Mouse (Mus musculus) lung, adult 18-20 months (tissue): Measurements from ENCODE around the gene Arhgap30.

Source experiments
- DNase-seq, 2 experiments: peaks; one replicate each; pipeline ENCODE4 v3.0.0; 2022; ENCODE audit warnings: mixed read lengths in 2 of 2

The Arhgap30 gene

DNA sequence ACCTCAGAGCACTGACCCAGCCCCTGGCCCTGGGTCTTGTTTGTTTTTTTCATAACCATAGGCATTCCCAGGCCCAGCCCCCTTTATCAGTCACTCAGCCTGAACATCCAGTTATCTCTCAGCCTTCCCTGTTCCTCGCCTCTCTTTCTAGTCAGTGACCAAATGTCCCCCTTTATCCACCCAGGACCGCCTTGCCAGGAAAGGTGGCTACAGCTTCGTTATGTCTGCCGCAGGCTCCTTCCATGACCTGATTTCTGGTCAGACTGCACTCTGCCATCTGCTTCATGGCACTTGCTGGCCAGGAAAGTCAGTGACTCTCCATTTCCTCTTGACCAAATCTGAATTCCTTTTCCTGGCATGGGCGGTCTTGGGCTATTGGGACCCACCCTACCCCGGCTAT lies 10.5 kb upstream of the Arhgap30 start:
- no peak for DNase-seq

DNA sequence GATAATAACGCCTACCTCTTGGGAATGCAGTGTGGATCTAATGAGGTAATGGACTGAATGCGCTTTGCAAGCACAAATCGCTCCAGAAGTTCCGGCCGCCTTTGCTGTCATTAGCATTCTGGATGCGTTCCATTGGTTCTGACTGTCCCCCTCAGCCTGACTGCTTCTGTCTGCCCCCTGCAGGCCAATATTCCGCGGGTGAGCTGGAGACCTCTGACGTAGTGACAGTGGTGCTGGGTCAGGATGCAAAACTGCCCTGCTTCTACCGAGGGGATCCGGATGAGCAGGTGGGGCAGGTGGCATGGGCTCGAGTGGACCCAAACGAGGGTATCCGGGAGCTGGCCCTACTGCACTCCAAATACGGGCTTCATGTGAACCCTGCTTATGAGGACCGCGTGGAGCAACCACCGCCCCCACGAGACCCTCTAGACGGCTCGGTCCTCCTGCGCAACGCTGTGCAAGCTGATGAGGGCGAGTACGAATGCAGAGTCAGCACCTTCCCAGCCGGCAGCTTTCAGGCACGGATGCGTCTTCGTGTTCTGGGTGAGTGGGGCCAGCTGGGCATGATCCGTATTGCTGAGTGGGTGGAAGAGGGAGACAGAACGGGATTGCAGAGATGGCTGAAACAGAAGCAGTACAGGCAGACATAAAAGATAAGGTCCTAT lies 8.7 kb upstream of the Arhgap30 start:
- DNase-seq = peak; percentile 77 to 85

DNA sequence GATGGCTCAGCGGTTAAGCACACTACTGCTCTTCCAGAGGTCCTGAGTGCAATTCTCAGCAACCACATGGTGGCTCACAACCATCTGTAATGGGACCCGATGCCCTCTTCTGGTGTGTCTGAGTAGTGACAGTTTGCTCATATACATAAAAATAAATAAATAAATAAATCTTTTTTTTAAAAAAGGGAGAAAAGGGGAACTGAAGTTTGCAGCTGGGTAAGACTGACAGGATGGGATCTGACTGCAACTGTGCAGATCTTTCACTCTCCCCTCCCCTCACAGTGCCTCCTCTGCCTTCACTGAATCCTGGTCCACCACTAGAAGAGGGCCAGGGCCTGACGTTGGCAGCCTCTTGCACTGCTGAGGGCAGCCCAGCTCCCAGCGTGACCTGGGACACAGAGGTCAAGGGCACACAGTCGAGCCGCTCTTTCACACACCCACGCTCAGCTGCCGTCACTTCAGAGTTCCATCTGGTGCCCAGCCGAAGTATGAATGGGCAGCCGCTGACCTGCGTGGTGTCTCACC lies 6.6 kb upstream of the Arhgap30 start:
- no peak for DNase-seq

DNA sequence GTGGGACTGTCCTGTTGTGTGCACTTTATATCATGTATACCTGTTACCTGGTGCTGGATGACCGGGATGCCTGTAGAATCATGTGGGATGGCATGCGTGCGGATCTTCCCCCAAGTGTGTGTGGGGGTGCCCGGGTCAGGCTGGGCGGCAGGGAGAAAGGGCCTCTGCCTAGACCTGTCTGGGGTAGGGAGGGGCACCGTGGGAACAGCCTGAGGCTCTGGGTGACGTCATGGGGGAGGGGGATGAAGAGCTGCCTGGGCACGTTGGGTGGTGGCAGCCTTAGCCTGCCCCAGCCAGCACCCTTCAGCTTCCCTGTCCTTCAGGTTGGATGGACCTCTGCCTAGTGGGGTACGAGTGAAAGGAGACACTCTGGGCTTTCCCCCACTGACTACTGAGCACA lies 4.4 kb upstream of the Arhgap30 start:
- DNase-seq = no peak

DNA sequence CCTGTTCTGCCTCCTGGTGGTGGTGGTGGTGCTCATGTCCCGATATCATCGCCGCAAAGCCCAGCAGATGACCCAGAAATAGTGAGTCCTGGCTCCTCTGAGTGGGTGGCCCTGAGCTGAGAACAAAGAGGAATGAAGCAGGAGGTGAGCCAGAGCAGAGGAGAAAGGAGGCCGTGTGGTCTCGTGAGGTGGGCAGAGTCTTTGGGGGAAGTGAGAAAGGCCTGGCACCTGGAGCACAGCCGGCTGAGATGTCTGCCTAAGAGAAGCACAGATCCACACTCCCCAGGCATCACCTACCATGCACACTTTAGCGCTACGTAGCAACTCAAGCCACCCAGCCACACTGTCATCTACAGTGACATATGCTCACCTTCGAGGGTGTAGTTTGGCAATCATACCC lies 3.6 kb upstream of the Arhgap30 start:
- no peak for DNase-seq

DNA sequence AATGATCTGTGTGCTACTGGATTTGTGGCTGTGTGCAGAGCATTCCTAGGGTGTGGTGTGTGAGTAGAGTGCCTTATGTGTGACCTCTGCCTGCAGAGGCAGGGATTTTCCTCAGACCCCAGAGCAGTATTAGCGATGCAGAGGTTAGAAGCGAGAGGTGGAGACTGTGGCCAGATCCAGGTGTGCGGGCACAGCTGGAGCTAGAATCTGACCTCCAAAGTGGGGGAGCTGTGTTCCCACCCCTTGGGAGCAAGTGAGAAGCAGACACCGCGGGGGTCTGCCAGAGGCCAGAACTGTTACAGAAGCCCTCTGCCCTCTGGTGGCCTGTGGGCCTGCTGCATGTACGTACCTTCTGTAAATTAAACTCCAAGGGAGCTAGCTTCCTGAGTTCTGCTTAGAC lies 1.7 kb upstream of the Arhgap30 start:
- no peak for DNase-seq

DNA sequence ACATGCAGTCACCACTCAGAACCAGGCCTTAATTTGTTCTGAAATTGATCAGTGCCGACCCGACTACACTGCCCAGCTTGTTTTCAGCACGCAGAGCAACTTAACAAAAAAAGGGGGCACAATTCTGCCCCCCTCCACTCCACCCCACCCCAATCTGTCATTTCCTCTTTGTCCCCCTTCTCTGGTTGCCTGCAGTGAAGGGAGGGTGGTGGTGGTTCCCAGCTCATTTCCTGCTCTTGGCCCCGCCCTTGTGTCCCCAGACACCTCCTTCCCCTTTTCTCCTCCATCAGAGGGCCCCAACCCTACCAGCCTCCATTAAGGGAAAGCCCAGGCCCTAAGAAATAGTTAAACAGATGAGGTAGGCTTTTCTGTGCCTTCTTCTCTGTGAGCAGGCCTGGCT lies 1.3 kb downstream of the Arhgap30 start:
- peak; percentile 63 to 71 for DNase-seq

DNA sequence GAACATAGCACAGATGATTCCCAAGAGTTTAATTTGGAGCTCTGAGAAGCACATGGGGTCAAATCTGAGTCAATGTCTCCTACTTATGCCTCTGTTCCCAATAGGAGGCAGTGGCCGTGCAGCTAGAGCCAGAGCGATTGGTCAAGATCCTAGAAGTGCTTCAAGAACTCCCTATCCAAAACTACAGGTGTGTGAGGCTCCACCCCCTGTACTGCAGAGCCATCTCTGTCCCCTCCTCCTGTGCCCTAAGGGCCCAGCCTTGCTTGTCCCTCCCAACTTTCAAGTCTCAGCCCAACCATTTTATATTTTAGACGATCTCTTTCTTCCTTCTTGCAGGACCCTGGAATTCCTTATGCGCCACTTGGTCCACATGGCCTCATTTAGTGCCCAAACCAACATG lies 13.1 kb downstream of the Arhgap30 start:
- no peak for DNase-seq

DNA sequence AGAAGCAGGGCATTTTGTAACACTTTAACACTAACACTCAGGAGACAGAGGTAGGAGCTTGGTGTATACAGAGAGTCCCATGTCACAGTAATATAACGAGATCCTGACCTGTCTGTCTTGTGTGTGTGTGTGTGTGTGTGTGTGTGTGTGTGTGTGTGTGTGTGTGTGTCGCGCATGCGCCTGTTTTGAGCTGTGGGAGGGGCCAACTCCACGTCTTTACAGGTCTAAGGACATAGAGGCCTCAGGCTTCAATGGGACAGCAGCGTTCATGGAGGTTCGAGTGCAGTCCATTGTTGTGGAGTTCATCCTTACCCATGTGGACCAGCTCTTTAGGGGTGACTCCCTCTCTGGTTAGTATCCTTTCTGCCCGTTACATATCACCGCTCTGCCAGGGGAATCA lies 14.2 kb downstream of the Arhgap30 start:
- DNase-seq = no peak

DNA sequence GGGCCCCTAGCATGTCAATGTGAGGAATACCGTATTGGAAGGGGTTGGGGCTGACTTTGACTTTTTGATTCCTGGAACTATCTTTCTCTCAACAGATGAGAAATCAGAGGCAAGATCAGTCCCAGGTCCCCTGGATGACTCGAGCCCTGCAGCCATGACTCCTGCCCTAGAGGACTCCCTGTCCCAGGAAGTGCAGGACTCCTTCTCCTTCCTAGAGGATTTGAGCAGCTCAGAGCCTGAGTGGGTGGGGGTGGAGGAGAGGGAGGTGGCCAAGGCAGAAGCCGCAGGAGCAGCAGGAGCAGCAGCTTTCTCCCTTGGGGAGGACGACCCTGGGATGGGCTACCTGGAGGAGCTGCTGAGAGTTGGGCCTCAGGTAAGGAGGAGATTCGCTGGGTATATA lies 18.5 kb downstream of the Arhgap30 start:
- DNase-seq = no peak

DNA sequence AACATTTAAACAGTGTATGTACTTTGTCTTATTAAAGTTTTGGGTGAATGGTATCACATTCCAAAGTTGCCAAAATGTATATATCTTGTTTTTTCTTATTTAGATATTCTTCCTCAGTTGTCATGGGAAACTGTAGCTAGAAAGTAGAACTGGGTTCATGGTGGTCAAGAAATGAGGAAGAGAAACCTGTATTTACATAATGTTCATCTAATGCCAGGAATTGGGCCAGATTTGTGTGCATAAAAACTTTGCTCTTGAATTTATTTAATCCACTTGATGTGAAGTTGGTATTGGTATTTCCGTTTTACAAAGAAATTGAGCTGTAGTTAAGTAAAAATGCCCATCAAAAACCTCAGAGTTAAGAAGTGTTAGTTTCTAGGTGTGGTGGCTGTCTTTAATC lies 21.5 kb downstream of the Arhgap30 start:
- no peak for DNase-seq

DNA sequence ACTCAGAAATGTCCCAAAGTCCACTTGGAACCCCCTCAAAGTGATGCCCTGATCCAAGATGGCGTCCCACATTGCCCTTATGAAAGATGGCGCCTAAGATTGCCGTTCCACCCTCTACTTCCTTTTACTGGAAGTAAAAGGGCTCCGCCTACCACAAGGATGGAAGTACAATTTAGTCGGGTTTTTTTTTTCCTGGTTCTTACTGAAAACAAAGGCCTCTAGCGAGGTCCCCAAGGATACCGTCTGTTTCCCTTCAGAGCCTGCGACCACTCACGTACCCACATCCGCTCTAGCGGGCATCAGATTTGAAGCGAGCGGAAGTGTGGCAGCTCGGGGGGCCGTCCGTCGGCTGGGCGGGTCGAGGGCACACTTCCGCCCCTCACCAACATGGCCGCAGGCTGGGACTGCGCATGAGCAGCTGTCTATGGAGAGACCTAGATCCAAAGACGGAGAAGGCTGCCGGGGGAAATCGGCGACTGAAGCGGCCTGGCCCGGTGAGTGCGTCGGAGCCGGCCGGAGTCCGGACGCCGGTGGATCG lies 22.3 kb downstream of the Arhgap30 start, which contains the start of gene Usf1:
TSS of gene Usf1 (plus strand) at position 367 of the 538 bp plus-strand sequence.
- peak; percentile 95 for DNase-seq

DNA sequence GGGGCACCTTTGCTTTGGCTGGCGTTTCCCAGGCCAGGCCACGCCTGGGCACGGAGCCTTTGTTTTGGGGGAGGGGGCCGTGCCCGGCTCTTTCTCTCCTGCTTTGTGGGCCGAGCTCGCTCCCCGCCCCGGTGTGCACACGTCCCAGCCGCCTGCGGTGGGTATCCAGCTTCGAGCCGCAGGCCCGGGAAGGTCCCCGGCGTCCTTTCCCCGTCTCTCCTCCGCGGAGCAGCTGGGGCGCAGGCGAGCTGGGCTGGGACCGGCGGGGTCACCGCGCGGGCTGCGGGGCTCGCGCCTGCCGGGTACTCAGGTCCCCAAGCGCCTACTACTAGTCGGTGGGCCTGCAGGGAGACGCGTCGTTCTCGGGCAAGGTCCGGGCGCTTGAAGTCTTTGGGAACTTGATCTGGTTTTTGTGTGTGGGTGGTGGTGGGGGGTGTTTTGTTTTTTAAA lies 22.8 kb downstream of the Arhgap30 start:
- DNase-seq = no peak

DNA sequence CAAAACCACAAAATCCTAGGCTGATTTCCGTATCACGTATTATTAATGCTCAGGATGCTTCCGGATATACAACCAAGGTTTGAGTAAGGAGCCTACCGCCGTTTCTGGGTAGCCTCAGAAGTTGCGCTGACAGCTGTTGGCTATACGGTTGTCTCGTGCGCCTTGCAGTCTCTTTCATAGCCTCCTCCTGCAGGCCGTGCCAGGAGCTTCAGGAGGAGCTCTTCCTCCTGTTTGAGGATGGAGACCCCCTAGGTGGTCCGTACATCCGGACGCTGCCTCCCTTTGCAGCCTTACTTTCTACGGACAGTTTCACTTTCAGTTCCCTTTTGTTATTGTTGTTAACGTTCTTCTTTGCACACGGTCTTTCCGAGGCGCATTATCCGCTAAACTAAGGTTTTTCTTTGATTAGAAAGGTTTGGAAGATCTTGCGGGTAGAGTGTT lies 23.3 kb downstream of the Arhgap30 start:
- DNase-seq = peak; percentile 29 to 34

DNA sequence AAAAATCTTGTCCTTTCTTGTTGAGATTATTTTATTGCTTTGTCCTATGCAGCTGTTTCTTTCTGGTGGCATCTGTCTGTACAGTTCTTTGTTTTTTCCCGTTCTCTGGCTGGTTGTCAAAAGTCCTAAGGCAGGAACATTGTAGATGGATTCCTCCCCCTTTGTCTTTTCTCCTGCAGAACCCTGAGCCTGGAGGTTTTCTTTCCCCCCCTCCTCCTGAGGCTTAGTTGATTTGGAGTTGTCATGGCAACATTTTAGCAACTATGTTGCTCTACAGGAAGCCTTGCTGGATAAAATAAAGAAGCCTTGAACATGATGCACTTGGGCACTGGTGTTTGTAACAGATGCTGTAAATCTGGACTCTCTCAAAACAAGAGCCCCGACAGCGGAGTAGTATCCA lies 23.7 kb downstream of the Arhgap30 start:
- DNase-seq = no peak

DNA sequence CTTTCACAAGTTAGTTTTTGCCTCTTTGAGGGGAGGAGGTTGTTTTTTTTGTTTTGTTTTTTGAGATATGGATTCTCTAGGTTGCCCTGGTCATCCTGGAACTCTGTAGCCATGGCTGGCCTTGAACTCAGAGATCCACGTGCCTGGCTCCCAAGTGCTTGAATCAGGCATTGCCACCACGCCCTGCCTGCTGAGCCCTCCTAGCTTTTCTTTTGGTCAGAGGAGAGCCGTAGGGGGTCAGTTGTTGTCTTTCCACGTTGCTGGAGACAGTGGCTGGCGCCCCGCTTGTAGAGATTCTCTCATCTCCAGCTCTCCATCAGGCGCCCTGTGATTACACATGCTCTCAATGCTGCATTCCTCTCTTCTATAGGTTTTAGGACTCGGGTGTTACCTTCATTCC lies 24.9 kb downstream of the Arhgap30 start:
- no peak for DNase-seq

DNA sequence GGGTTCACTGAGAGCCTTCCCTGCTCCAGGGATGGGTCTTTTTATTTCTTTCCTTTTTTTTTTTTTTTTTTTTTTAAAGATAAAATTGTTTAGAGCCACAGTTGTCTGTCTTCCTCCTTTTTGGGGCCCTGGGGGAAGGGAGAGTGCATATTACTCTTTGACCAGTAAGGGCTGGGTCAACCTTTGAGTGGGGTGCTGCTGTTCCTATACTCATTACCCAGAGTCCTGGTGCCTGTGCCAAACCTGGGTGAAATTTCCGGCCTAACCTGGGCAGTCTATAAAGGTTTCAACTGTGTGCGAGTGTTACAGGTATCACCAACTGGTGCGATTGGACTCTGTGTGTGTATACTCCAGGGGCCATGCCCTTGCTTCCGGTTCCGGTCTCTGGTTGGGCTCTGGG lies 29.9 kb downstream of the Arhgap30 start, which contains the start of gene Tstd1:
TSS of gene Tstd1 (plus strand) at position 213 of the 400 bp plus-strand sequence.
- DNase-seq = no peak

DNA sequence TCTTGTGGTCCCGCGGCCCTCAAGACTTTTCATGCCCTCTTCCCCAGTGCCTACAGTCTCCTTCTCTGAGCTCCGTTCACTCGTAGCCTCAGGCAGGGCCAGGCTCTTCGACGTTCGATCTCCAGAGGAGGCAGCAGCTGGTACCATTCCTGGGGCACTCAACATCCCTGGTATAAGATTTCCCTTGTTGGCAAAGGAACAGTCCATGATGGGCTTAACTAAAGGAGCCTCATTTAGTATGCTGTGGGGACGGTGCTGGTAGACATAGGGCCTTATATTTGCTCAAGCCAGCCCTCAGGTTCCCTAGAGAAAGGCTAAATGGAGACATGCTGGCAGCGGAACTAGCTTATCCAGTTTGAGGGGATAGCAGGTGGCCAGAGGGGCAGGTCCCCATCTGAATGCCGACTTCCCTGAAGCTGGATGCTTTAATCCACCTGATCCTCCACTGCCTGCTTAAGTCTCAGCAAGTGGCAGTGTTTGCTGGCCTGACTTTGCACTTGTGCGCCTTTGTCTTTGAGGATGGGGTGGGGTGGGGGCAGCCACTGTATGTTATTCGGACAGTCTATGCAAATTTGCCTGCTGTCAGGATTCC lies 30.6 kb downstream of the Arhgap30 start:
- DNase-seq = peak; percentile 53 to 66

DNA sequence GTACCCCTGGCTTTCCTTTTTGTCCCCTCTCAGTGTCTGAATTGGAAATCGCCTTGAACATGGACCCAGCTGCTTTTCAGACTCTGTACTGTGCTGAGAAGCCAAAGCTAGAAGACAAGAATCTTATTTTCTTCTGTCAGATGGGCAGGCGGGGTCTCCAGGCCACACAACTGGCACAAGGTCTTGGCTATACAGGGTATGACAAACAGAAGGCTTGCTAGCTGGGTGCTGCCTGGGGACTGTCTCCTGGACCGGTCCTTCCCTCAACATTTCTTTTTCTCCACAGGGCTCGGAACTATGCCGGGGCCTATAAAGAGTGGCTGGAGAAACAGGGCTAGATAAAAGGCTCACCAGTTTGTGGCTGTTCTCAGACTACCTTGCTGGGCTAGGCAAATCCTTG lies 31.2 kb downstream of the Arhgap30 start:
- no peak for DNase-seq

DNA sequence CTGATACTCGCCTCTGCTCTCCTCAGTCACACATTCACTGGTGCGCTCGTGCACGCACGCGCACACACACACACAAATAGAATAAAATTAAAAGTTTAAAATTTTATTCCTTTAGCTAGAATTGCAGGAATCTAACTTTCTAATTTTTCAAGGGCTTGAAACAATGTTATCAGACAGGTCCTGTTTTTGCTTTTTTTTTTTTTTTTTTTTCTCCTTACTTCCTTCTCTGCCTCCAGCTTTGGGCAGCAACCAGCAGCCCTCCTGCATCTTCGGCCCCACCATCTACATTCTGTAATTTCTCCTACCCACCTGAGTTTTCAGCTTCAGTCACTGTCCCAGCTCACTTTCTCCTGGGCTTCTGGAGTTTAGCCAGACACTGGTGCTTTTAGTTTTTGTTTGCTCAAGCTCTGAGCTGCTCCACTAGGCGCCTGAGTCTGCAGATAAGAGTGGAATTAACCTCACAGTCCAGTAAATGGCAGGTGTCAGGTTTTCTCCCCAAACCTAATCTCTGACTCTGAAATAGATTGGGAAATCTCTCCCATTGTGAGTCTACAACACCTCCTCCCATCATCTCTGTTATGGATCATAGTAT lies 33.8 kb downstream of the Arhgap30 start:
- DNase-seq = peak in 1 of 2 experiments; percentile 42

DNA sequence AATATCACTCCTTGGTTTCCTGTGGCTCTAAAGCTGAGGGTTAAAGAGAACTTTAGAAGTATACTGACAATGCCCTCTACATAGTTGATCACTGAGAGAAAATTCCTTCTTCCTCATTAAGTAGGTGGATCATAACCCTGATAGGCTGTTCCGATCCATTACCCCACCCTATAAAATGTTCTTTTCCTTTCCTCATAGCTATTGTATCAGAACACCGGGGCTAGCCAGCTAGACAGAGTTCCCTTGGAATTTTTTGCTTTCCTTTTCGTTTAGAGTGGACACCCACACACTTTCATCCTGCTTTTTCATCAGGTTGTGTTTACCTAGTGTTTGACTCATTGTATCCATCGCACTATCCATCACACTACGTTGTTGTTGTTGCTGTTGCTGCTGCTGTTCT lies 35.9 kb downstream of the Arhgap30 start:
- no peak for DNase-seq

DNA sequence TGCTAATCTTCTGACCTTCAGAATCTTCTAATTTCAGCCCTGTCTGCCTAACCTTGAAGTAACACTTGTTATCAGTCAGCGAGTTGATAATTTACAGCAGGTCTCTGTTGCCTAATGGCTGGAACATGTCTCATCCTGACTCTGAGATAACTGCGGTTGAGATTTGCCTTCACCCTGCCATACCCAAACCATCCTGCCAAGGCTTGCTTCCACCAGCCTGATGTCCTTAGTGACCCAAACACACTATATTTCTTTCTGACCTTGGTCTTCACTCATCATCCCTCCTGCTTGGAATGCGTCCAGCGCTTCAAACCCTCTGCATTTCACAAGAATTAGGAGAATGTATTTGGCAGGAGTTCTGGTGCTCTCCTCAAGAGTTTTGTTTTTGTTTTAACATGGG lies 36.4 kb downstream of the Arhgap30 start:
- peak in 1 of 2 experiments; percentile 31 for DNase-seq

DNA sequence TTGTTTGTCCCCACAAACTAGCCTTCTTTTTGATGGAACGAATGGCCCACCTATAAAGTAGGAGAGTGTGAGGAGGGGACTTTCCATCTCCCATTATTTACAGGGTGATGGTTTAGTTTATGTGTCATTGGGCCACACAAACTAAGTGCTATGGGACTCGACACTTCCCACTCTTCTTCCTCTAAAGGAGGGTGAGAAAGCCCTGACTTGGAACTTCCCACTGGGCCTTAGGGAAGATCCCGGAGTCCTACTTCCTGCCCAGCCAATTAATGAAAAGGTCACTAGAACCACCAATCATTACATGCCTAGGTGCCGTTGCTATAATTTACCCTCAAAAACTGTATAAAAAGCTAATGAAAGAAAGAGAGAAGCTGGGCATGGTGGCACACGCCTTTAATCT lies 43.4 kb downstream of the Arhgap30 start:
- DNase-seq = no peak
